Mouse (Mus musculus): ENCODE data around the gene Gstp3.
"Not testable (repeated sequence)": the region's sequence is repeated elsewhere in the genome, so short reads cannot be mapped to it uniquely, and the experiment has no call there.

Gene Gstp3

GRCm38 (mm10) chr19:4090446-4090845, 31.1 kb upstream of the Gstp3 start:
- no peak for DNase-seq (ENCODE audit: low spot score in 2 of 2)

DNA sequence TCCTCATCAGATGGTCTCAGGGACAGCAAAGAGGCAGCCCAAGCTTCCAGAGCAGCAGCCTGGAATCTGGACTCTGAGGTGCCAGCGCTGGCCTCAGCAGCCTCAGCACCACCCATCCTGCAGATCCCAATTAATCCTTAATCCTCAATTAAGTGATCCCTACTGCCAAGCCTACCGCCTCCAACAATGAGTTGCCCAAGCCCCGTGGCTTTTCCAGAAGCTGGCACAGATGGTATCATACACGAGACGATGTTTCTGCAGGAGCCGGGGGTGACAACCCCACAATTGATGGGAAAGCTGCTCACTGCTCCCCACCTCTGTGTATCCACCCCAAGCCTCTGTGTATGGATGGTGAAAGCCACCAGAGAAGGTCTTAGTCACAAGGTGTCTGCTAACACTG, 29.8 kb upstream of the Gstp3 start:
- DNase-seq (ENCODE audit: low spot score in 2 of 2): no peak

DNA sequence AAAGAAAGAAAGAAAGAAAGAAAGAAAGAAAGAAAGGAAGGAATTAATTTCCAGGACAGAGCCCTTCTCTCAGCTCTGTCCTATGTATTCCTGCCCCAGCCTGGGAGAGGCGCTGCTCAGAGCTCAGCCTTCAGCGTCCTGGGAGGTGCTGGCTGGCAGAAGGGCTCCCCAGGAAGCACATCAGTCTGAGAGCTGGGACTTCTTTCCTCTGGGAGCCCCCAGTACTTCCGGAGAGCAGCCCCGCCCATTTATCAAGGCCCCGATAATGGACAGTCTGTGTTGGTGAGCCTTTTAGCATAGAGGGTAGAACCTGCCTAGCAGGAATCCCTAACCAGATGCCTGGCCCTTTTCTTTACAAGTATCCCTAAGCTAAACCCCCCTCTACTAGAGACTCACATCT, 28.8 kb upstream of the Gstp3 start:
- no peak for DNase-seq (ENCODE audit: low spot score in 2 of 2)

DNA sequence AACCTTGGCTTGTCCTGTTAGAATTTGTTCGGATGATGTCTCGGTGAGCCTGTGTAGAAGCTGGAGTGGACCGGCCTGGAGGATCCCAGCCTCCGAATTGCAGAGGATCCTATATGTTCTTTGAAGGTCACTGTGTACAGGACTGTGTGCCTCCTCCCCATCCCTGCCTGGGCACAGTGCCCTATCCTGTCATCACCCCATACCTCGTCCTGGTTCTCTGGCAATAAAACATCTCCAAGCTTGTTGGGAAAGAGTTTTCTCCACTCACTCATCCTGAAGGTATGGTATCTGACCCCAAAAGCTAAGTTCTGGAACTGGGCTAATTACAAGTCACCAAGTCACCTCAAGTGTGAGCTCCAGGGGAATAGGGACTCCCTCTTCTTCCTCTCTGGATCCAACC, 27.7 kb upstream of the Gstp3 start:
- DNase-seq (ENCODE audit: low spot score in 2 of 2): no peak

DNA sequence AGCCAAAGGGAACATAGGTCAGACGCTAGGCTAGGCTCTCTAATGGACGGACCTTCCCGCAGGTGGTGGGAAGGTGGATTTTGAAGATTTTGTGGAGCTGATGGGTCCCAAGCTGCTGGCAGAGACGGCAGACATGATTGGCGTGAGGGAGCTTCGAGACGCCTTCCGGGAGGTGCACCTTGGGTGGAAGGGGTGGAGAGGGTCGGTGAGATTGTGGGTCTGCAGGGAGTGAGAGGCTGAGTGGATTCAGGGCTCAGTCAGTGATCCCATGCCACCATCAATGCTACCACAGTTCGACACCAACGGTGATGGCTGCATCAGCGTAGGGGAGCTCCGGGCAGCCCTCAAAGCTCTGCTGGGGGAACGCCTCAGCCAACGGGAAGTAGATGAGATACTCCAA, 26.8 kb upstream of the Gstp3 start:
- DNase-seq (ENCODE audit: low spot score in 2 of 2): no peak

GRCm38 (mm10) chr19:4084984-4085383, 25.6 kb upstream of the Gstp3 start:
- DNase-seq (ENCODE audit: low spot score in 2 of 2): no peak

GRCm38 (mm10) chr19:4083826-4084225, 24.5 kb upstream of the Gstp3 start:
- no peak for DNase-seq (ENCODE audit: low spot score in 2 of 2)

- no peak for DNase-seq (ENCODE audit: low spot score in 2 of 2)
These were observed 23.9 kb upstream of the Gstp3 start for GRCm38 (mm10) chr19:4083316-4083715.

DNA sequence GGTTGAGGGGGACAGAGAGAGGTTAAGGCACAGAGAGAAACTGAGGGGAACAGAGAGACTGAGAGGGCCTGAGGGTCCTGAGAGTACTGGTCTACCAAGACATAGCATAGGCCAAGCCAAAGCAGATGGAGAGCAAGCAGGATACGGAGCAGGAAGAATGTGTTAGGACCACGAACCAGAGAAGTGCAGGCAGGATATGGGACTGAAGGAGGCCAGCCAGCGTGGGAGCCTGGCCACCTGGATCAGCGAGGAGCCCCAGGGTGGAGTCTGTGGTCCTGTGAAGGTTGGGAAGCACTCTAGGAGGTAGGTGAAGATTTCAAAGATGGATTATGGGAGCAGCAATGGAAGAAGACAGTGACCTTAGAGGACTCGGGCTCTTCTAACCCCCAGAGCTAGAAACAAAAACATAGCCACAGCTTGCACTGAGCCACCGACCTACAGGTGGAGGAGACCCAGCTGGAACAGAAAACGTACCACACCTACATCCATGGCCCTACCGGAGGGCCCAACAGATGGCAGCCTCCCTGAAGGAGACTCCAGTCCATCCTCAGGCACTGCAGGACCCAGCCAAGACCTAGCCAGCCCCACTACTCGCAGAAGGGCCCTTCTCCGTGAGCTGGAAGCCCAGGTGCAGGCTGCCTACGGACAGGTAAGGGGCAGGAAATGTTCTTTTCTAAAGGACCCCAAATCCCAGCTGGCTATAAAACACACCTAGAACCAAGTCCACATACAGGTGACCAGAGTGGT, 23.0 kb upstream of the Gstp3 start:
- DNase-seq (ENCODE audit: low spot score in 2 of 2): no peak

- no peak for DNase-seq (ENCODE audit: low spot score in 2 of 2)
These were observed 22.0 kb upstream of the Gstp3 start, which contains the start of gene Cabp2 for GRCm38 (mm10) chr19:4081394-4081793. Gene Cabp2, plus strand, starts transcription at chr19:4081578.

DNA sequence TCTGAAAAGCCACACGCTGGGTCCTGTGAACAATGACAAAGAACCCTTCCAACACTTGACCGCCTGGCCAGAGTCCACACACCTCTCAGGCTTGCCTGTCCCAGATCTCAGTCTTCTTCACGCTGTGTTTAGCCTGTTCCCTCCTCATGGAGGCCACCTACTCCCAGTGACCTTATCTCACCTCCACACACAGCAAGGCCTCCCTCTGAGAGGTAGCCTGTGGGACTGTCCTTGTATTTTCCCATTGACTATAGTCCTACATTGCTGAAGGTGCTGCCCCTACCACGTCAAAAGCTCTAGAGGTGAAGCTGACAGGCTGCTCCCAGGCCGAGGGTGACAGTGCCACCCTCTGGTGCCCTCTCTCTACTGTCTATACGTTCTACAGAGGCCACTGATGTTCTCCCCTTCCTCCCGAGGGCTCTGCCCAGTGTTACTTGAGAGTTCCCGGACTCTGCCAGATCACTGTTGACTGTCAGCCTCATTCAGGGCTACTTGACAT, 21.2 kb upstream of the Gstp3 start:
- DNase-seq (ENCODE audit: low spot score in 2 of 2): no peak

GRCm38 (mm10) chr19:4079594-4079993, 20.2 kb upstream of the Gstp3 start:
- no peak for DNase-seq (ENCODE audit: low spot score in 2 of 2)

- no peak for DNase-seq (ENCODE audit: low spot score in 2 of 2)
These were observed 16.2 kb upstream of the Gstp3 start for GRCm38 (mm10) chr19:4075531-4075930.

GRCm38 (mm10) chr19:4072706-4073424, 13.5 kb upstream of the Gstp3 start:
- no peak for DNase-seq (ENCODE audit: low spot score in 2 of 2)

- no peak for DNase-seq (ENCODE audit: low spot score in 2 of 2)
These were observed 12.0 kb upstream of the Gstp3 start for GRCm38 (mm10) chr19:4071406-4071805.

- no peak for DNase-seq (ENCODE audit: low spot score in 2 of 2)
These were observed 11.4 kb upstream of the Gstp3 start for GRCm38 (mm10) chr19:4070756-4071155.

DNA sequence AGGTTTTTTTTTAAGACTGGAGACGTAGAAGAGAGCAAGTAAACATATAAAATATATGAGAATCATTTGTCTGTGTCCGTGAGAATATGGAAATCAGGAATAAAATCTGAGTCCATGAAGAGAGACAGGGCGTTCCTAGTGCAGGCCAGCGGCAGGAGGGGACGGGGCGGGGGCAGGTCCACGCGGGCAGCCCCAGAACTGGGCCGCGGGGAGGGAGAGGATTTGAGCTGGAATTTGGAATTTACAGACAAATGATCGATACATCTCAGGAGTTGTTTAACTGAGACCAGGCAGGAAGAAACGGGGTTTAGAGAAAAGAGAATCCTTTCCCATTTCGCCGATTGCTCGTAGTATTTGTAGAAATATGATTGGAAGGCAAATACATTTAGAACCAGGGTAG, 10.9 kb upstream of the Gstp3 start:
- no peak for DNase-seq (ENCODE audit: low spot score in 2 of 2)

GRCm38 (mm10) chr19:4068717-4069410, 9.5 kb upstream of the Gstp3 start:
- DNase-seq (ENCODE audit: low spot score in 2 of 2): no peak

GRCm38 (mm10) chr19:4068242-4068641, 8.9 kb upstream of the Gstp3 start:
- DNase-seq (ENCODE audit: low spot score in 2 of 2): not testable (repeated sequence)

DNA sequence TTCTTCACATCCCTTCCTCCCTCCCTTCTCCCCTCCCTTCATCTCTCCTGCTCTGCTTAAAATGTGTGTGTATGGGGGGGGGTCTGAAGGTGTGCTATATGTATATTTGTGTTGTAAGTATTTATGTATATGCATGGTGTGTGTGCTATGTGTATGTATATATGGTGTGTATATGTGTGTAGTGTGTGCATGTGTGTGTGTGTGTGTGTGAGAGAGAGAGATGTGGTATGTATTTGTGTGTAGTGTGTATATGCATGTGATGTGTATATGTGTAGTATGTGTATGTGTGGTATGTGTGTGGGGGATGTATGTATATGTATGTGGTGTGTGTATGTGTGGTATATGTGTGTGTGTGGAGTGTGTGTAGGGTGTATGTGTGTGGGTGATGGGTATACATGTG, 7.5 kb upstream of the Gstp3 start:
- no peak for DNase-seq (ENCODE audit: low spot score in 2 of 2)

- DNase-seq (ENCODE audit: low spot score in 2 of 2): no peak
These were observed 6.9 kb upstream of the Gstp3 start for GRCm38 (mm10) chr19:4066280-4066679.

GRCm38 (mm10) chr19:4064501-4064900, 5.1 kb upstream of the Gstp3 start:
- not testable (repeated sequence) for DNase-seq (ENCODE audit: low spot score in 2 of 2)

DNA sequence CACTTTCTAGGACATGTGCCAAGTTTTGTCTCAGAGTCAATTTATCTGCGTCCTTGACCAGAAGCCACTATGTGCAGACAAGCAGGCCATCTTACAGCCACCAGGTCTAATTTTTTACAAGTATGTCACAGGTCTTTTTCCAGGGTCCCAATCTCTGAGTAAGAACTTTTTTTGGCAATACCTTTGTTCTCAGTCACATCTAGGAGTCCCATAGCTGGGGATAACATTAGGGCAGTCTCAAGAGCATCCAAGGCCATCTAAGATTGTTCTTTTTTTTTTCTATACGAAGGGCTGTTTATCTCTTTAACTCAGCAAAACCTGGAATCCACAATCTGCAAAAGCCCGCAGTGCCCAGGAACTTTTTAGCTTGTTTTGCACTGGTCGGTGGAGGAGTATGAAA, 4.0 kb upstream of the Gstp3 start:
- DNase-seq (ENCODE audit: low spot score in 2 of 2): not testable (repeated sequence)
